Mouse (Mus musculus): ENCODE results near the gene Parp11.

DNA sequence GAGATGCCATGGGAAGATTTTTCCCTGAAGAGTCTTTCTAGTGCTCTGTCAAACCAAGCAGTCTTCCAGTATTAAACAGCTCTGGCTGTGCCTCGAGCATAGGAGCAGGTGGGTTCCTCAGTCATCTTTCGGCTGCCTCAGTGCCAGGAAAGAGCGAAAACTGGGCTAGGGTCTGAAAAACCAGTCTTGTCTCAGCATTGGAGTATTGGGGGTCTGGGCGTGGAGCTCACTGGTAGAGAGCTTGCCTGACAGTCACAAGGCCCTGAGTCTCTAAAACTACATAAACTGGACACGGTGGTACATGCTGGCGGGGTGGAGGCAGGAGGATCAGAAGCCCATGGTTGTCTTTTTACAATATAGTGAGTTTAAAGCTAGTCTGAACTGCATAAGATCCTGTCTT, 15.6 kb downstream of the Parp11 start:
- no peak for TF ChIP-seq POLR2A (IDR thresholded peaks at IDR 0.05; ENCODE audit: extremely low read depth, insufficient read depth, low read length)
- no peak for TF ChIP-seq CTCF (IDR thresholded peaks at IDR 0.05; ENCODE audit: low read depth, low read length)

Measured in liver, adult 2 months (tissue).